Mouse (Mus musculus) liver, adult 2 months (tissue): ENCODE data around the gene Duoxa1.

ENCODE experiments used
- CTCF ChIP-seq: fragments of 200-500 bp; IDR thresholded peaks from 2 replicates; pipeline ENCODE4 v1.5.1; 2011; ENCODE audit warnings: low read depth, low read length, control low read depth
- POLR2A ChIP-seq: fragments of 200-500 bp; IDR thresholded peaks from 2 replicates; pipeline ENCODE4 v1.6.1; 2011; ENCODE audit warnings: low read length, control low read depth; ENCODE audit not compliant: insufficient read depth; ENCODE audit errors: extremely low read depth

DNA sequence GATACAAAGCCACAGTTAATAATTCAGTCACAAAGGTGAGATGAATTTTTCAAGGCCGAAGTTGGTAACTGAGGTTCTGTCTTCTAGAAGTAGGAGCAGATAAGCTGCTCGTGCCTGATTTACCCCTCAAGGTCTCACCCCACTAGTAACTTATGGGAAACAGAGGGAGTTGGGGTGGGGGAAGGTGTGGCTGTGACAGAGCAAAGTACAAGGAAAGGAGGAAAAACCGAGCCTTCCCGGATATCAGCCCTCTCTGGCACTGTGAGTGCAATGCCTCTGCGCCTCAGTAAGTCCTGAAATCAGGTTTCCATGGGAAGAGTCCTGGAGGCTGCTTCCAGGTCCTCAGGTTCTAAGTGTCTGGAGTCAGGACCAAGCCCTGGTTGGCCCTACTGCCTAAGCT is 52.8 kb downstream of the Duoxa1 start:
- no peak for TF ChIP-seq CTCF
- TF ChIP-seq POLR2A = no peak
